Mouse (Mus musculus): ENCODE results near the gene Rdh1. TPM values are rescaled to one million over a fixed set of nuclear protein-coding genes. Genes with fewer than 3 reads are reported as not detected.
"Not testable (repeated sequence)": the region's sequence is repeated elsewhere in the genome, so short reads cannot be mapped to it uniquely, and the experiment has no call there.

The Rdh1 gene
- polyA plus RNA-seq, 1 experiment from 2014 or later, result 0.04 TPM

DNA sequence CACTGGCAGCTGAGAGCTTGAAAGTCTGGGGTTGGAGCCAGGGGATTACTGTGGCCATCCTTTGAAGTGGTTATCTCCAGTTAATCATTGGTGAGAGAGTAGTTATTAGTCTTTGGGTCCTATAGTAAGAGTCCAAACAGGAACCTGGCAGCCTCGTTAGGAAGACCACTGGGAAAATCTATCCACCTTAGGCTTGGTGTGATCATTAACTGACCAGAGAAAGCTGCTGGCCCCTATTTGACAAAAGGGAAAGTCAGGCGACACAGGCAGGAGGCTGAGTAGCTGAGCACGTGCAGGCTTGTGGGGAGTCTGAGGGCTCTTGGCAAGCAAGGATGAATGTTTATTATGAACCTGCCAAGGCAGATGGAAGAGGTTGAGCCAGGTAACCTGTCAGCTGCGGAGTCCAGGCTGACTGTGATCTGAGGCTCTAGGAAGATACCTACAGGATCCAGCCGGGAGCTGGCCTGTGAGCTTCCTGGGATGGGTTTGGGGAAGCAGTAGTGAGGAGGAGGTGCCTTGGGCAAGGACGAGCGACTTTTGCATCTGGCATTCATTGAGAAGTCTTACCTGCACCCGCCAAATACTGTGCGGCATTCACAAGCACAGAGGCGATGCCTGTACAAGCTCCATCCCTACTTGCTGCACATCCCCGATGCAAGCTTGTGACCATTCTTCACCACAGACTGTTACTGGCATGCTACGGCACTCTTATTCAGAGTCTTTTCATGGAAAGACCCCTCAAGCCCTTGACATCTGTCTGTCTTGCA, 4.6 kb downstream of the Rdh1 start:
- Histone ChIP-seq H3K4me2 (no peak overlapping the region), H3K4me3 (ENCODE audit: low read depth, low read length) (no peak overlapping the region), H3K9ac (no peak overlapping the region), H3K27me3 (ENCODE audit: insufficient read depth, low read length) (no peaks in the 10 kb centered on the region), H3K9me3 (ENCODE audit: low read depth, low read length) (no peaks in the 10 kb centered on the region), H3K4me1 (ENCODE audit: insufficient read depth) (no peaks in the 10 kb centered on the region), H3K27ac (ENCODE audit: low read depth) (no peak overlapping the region), H3K36me3 (ENCODE audit: insufficient read depth) (no peaks in the 10 kb centered on the region)
- ATAC-seq (ENCODE audit: insufficient read depth) (no peak), DNase-seq (no peak)
- WGBS, result 52% methylated on average over 12 of the region's 12 CpGs
- TF ChIP-seq CTCF (IDR thresholded peaks at IDR 0.05; ENCODE audit: low read depth), result no peak

DNA sequence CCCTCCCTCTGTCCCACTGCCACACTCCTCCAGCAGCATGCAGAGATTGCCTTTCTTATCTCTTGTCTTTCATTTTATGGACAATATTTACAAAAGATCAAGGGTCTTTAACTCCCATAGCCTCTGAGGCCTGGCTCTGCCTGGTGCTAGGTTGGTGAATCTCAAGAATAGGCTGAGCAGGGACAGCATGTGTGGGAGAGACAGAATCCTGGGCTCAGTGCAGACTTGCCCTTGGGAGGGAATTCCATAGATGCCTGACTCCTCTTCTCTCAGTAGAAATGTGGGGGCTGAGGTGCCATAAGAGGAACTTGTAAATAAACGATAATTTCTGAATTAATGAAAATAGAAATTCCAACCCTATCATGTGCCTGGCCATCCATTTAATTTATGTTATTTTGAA, 7.0 kb downstream of the Rdh1 start:
- ATAC-seq (ENCODE audit: insufficient read depth) (no peak), DNase-seq (no peak)
- Histone ChIP-seq H3K4me3 (ENCODE audit: low read depth, low read length) (no peak overlapping the region), H3K4me1 (ENCODE audit: insufficient read depth) (no peaks in the 10 kb centered on the region), H3K4me2 (no peak overlapping the region), H3K36me3 (ENCODE audit: insufficient read depth) (no peaks in the 10 kb centered on the region), H3K27me3 (ENCODE audit: insufficient read depth, low read length) (no peaks in the 10 kb centered on the region), H3K9ac (no peak overlapping the region), H3K9me3 (ENCODE audit: low read depth, low read length) (no peaks in the 10 kb centered on the region), H3K27ac (ENCODE audit: low read depth) (no peak overlapping the region)
- no peak for TF ChIP-seq CTCF (IDR thresholded peaks at IDR 0.05; ENCODE audit: low read depth)
- WGBS, result 76% methylated on average over 1 of the region's 1 CpGs

DNA sequence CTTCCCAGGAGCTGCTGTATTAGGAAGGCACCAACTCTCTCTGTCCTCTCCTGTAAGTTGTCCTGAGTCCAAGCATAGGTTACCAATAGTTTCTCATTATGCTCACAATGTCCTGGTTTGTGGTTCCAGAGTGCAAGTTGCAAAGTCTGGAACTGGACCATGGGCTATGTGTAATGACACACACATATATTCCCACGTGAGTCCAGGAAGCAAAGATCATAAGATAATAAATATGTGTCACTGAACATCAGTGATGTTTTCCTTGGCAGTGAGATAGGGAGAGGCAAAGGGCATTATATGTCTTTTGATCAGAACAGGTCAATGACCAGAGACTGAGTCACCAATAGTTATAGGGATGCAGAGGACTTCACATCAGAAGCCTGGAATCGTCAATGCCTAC, 16.5 kb downstream of the Rdh1 start, which contains the start of gene Rdh9:
Gene Rdh9 (plus strand): TSS at position 376 of the 400 bp plus-strand sequence.
- ATAC-seq (ENCODE audit: insufficient read depth), result no peak
- H3K4me1 ChIP-seq (ENCODE audit: insufficient read depth), result no peaks in the 10 kb centered on the region
- no peaks in the 10 kb centered on the region for H3K9me3 ChIP-seq (ENCODE audit: low read depth, low read length)

GRCm38 (mm10) chr10:127782321-127782720, 22.8 kb downstream of the Rdh1 start:
- not testable (repeated sequence) for H3K9me3 ChIP-seq (ENCODE audit: low read depth, low read length); DNase-seq; H3K9ac ChIP-seq; ATAC-seq (ENCODE audit: insufficient read depth); H3K36me3 ChIP-seq (ENCODE audit: insufficient read depth); H3K4me2 ChIP-seq; H3K27me3 ChIP-seq (ENCODE audit: insufficient read depth, low read length); H3K27ac ChIP-seq (ENCODE audit: low read depth); H3K4me1 ChIP-seq (ENCODE audit: insufficient read depth); H3K4me3 ChIP-seq (ENCODE audit: low read depth, low read length)
- 94% methylated on average over 17 of the region's 17 CpGs for WGBS

More for the DNA sequence above, 16.5 kb downstream of the Rdh1 start, which contains the start of gene Rdh9:
- WGBS, result 72% methylated on average over 2 of the region's 2 CpGs
- TF ChIP-seq CTCF (IDR thresholded peaks at IDR 0.05; ENCODE audit: low read depth), result no peak
- no peak for DNase-seq
- Histone ChIP-seq H3K9ac (no peak within 1 kb of the TSS), H3K4me2 (no peak within 1 kb of the TSS), H3K36me3 (ENCODE audit: insufficient read depth) (no peaks in the 10 kb centered on the region), H3K27ac (ENCODE audit: low read depth) (no peak within 1 kb of the TSS), H3K27me3 (ENCODE audit: insufficient read depth, low read length) (no peaks in the 10 kb centered on the region), H3K4me3 (ENCODE audit: low read depth, low read length) (no peak within 1 kb of the TSS)

- not testable (repeated sequence) for H3K4me3 ChIP-seq (ENCODE audit: low read depth, low read length); H3K9ac ChIP-seq; H3K9me3 ChIP-seq (ENCODE audit: low read depth, low read length); H3K27ac ChIP-seq (ENCODE audit: low read depth); H3K4me2 ChIP-seq; DNase-seq; H3K4me1 ChIP-seq (ENCODE audit: insufficient read depth); H3K27me3 ChIP-seq (ENCODE audit: insufficient read depth, low read length); H3K36me3 ChIP-seq (ENCODE audit: insufficient read depth); ATAC-seq (ENCODE audit: insufficient read depth)
- 92% methylated on average over 1 of the region's 1 CpGs for WGBS
Observed at GRCm38 (mm10) chr10:127785411-127785810, 25.9 kb downstream of the Rdh1 start.

DNA sequence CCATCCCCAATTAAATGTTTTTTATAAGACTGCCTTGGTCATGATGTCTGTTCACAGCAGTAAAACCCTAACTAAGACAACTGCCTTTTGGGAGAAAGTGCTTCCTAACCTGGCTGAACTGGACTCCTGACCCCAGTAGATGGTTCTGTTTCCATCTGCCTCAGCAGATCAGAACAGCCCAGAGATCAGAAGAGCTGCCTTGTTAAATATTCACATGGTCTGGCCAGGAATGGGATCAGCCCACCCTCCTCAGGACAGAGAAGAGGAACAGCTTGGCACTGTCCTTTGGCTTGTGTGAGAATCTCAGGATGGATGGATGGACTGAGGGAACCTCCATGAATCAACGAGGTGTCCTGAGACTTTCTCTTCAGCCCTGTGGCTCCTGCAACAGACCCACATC, 39.8 kb downstream of the Rdh1 start:
- no peak for DNase-seq
- H3K9ac ChIP-seq, result no peak overlapping the region
- H3K36me3 ChIP-seq (ENCODE audit: insufficient read depth), result no peaks in the 10 kb centered on the region
- H3K4me1 ChIP-seq (ENCODE audit: insufficient read depth), result no peaks in the 10 kb centered on the region
- H3K27ac ChIP-seq (ENCODE audit: low read depth), result no peak overlapping the region
- WGBS, result 76% methylated on average over 1 of the region's 1 CpGs
- H3K4me2 ChIP-seq, result no peak overlapping the region
- H3K27me3 ChIP-seq (ENCODE audit: insufficient read depth, low read length), result no peaks in the 10 kb centered on the region
- no peak for TF ChIP-seq CTCF (IDR thresholded peaks at IDR 0.05; ENCODE audit: low read depth)
- H3K9me3 ChIP-seq (ENCODE audit: low read depth, low read length), result no peaks in the 10 kb centered on the region; the same call in 1 of the 2 replicates
- no peak for ATAC-seq (ENCODE audit: insufficient read depth)
- no peak overlapping the region for H3K4me3 ChIP-seq (ENCODE audit: low read depth, low read length)

DNA sequence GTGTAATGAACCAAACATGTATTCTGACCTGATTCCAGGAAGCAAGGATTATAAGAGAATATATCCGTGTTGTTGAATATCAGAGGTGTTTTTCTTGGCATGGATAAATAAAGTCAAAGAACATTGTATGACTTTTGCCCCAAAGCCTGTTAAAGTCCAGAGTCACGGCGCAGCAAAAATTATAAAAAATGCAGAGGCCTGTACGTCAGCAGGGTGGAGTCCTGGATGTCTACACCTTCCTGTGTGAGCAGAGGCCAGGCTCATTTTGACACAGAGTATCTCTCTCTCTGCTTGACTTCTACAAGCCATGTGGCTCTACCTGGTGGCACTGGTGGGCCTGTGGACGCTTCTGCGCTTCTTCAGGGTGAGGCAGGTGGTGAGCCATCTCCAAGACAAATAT, 41.4 kb downstream of the Rdh1 start, which contains the start of gene Rdh16:
Gene Rdh16 (plus strand): TSS at position 262 of the 400 bp plus-strand sequence.
- 81% methylated on average over 6 of the region's 6 CpGs for WGBS

More for the DNA sequence above, 41.4 kb downstream of the Rdh1 start, which contains the start of gene Rdh16:
- no peak within 1 kb of the TSS for H3K4me2 ChIP-seq
- H3K4me1 ChIP-seq (ENCODE audit: insufficient read depth), result no peaks in the 10 kb centered on the region
- H3K36me3 ChIP-seq (ENCODE audit: insufficient read depth), result no peaks in the 10 kb centered on the region
- DNase-seq, result no peak
- H3K9ac ChIP-seq, result no peak within 1 kb of the TSS
- H3K9me3 ChIP-seq (ENCODE audit: low read depth, low read length), result no peaks in the 10 kb centered on the region
- no peak for ATAC-seq (ENCODE audit: insufficient read depth)
- no peak for TF ChIP-seq CTCF (IDR thresholded peaks at IDR 0.05; ENCODE audit: low read depth)
- no peaks in the 10 kb centered on the region for H3K27me3 ChIP-seq (ENCODE audit: insufficient read depth, low read length)
- no peak within 1 kb of the TSS for H3K27ac ChIP-seq (ENCODE audit: low read depth)
- H3K4me3 ChIP-seq (ENCODE audit: low read depth, low read length), result no peak within 1 kb of the TSS
